Mouse (Mus musculus) bone marrow macrophage, adult 2 months (primary cell): Measurements from ENCODE around the gene Zmynd8.

ENCODE experiments used
- CTCF ChIP-seq: IDR thresholded peaks from 2 replicates; pipeline ENCODE4 v1.5.1; 2012; ENCODE audit warnings: low read depth, mild to moderate bottlenecking, low read length, moderate library complexity
- POLR2A ChIP-seq: IDR thresholded peaks from 2 replicates; pipeline ENCODE4 v1.6.1; 2012; ENCODE audit warnings: mild to moderate bottlenecking, low read depth, low read length, borderline replicate concordance

DNA sequence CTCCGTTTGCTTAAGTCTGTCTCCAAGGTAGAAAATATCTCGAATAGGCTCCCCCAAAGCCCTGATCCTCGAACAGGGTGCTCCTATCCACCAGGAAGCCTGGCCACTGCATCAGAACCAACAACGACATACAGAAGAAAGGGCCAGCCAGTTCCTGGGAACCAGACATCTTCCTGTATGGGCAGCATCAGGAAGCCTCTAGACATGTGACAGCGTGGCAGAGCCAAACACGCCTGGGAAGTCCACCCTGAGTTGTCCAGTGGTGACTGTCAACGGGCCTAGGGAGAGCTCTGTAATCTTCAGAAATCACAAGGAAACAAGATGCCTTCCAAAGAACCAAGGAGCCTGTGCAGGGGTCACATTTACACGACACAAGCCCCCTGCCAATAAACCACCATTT, 52.0 kb downstream of the Zmynd8 start:
- TF ChIP-seq CTCF (no peak), POLR2A (no peak)
